Mouse (Mus musculus) central nervous system, embryonic 11.5 days (tissue): ENCODE measurements around the gene Prss57. TPM values are rescaled to one million over a fixed set of nuclear protein-coding genes. Genes with fewer than 3 reads are reported as not detected.

Experiments used
- polyA plus RNA-seq: library from polyadenylated mRNA; depleted of rRNA; stranded (reverse); fragments of >200 nt; gene quantifications from 2 replicates; pipeline ENCODE4 v1.2.3, GENCODE M21; 2012; rRNA removed

The Prss57 gene
- polyA plus RNA-seq = 0.08 and 0.16 TPM in 2 replicates

DNA sequence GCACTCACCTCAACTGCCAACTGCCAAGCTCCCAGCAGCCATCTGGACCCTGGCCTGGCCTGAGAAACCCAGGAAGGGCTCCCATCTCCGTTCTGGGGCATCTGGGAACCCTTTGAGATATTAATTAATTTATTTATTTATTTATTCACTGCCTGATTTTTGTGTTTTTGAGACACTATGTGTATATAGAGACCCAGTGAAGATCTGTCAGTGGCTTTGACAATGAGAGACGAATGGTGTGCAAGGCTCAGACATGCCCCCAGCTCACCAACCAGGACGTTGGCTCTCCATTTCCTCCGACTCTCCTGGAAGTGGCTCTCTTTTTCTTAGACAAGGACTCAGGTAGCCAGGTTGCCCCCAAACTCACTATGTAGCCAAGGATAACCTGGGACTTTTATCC is at the start of gene Prss57:
Gene Prss57 (minus strand): TSS at position 101 of the 400 bp plus-strand sequence.

DNA sequence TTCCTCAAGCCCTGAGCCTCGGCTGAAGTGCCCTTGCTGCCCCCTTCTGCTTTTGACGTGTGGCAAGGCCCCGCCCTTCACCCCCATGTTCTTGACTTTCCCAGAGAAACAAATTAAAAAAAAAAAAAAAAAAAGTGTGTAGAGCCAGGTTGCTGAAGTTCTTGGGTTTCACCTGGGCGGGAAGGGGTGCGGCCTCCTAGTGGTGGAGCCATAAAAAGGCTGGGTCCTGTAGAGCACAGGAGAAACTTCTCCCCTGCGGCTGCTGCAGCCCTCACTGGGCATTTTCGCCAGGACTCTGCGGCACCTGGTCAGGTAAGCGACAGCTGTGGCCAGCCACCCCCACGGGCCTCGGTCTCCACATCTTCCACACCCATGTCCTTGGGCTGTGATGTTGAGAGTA is 30.0 kb upstream of the Prss57 start, which contains the start of gene Misp:
Gene Misp (plus strand): TSS at position 208 of the 400 bp plus-strand sequence.

DNA sequence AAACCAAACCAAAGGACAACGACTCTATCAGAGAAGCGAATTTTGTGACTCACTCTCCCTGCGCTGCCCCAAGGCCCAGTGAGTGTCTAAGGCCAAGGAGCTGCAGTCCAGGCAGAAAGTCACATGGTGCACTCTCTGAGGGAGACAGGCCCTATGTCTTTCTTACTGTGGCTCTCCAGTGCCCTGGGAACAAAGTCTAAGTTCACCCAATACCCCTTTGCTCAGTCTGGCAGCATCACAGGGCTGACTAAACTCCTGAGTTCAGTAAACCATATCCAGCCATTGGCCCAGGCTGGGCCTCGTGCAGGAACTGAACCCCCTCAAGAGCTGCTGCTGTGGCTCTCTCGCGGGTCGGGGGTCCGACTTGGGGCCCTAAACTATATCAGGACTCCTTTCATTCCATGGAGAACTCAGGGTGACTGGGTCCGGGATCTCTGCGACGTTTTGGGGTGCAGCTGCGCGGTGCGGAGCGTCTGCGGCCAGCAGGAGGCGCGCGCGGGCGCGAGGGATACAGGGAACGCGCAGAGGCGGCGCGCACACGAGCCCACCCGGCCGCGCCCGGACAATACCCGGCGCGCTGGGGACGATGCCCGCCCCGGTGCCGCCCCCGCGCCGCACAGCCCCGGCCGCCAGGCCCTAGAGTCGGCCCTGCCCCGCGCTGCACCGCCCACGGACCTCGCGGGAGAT is 2.4 kb upstream of the Prss57 start, which contains the start of gene Palm:
Gene Palm (plus strand): TSS at position 522 of the 687 bp plus-strand sequence.

DNA sequence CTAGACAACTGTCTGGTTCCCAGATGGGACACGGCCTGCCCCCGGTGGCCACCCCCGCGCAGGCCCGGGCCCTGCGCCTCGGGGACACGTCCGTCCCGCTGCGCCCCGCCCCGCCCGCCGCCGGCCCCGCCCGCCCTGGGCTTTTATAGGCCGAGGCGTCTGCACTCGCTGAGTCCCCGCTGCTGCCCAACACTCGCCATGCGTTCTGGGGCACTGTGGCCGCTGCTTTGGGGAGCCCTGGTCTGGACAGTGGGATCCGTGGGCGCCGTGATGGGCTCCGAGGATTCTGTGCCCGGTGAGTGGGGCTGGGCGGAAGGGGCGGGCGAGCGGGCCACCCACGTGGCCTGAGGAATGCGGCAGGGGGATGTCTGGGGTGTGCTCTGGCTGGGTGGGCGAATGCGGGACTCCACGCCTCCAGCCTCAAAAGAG is 13.6 kb downstream of the Prss57 start, which contains the start of gene Fstl3:
Gene Fstl3 (plus strand): TSS at position 170 of the 429 bp plus-strand sequence.

DNA sequence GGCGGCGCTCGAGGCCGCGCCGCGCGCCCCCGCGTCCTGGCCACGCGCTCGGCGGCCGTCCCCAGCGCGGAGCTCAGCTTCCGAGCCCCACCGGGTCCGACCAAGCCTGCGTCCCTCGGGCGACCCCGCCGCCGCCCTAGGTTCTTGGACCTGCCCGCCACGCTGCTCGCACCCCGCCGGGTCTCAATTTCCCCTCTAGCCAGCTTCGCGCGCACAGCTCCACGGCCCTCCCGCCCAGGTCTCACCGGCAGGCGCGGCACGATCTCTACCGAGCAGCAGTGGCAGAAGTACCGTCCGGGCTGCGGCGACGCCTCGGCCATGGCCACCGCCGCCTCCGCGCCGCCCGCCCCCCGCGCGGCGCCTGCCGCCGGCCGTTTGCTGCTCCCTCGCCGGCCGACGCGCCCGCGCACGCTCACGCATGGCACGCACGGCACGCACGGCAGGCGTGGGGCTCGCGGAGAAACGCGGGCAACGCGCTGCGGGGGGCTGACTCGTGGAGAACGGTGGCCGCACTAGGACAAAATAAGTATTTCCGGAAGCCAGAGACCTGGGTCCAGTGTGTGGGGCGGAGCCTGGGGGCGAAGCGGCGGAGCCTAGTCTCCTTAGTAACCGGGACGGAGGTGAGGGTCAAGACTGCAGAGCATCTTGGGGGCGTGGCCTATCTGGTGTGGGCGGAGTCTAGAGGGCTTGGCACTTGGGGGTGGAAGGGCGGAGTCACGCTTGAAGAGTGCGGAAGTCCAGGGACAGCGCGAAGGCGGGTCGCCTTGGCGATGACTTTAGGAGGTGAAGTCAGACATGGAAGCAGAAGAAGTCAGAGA is 24.0 kb downstream of the Prss57 start, which contains the start of gene Rnf126:
Gene Rnf126 (minus strand): TSS at position 445 of the 818 bp plus-strand sequence.

DNA sequence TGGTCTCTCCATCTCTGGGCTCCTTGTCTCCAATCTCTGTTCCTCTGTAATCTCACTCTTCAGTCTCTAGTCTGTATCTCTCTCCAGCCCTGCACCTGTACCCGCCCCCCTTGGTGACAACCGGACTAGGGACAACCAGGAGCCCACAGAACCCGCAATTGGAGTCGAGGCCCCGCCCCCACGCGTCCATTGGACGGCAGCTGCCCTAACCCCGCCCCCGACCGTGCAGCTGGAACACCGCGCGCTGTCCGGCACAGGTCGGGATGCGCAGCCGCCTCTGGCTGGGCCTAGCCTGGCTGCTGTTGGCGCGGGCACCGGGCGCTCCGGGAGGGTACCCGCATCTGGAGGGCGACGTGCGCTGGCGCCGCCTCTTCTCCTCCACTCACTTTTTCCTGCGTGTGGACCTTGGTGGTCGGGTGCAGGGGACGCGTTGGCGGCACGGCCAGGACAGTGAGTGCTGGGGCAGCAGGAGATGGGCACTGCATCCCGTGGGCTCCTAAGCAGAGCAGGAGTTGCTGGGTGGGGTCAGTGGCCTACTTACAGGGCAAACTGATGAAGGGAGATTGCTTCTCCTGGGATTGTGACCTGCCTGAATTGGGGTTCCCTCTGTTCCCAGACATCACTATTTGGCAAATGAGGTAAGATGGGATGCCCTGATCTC is 35.8 kb downstream of the Prss57 start, which contains the start of gene Fgf22:
Gene Fgf22 (plus strand): TSS at position 221 of the 661 bp plus-strand sequence.

DNA sequence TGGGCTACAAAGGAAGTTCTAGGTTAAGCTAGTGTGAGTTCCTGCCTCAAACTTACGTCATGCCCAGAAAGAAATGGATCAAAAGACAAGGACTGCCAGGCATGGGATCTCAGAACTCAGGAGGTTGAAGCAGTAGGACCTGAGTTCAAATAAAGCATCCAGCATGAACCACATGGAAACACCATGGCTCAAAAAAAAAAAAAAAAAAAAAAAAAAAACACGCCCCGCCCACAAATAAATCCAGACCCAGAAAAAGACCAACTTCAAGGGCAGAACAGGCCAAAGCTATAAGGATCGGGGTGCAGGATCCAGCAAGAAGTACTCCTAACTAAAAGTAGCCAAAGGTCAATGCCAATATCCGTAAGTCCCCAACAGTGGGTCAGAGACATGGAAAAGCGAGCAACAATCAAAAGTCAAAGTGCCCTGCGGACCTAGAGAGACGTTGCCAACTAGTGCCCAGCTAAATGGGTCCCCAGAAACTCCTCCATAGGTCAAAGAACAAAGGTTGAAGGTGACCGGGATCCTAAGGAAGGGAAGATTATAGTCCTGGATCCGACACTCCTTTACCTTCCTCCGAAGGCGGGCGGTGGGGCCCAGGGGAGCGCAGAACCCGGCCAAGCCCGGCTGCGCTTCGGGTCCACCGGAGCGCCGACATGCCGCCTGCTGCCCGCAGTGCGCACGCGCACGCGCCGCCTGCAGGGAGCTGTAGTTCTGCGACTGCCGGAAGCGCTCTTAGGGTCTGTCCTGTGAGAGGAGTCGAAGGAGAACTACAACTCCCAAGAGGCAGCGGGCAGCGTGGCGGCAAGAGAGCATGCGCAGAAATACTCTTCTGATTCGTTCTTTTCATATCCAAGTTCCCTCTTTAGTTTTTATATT is 44.6 kb downstream of the Prss57 start, which contains the start of gene Polrmt:
Gene Polrmt (minus strand): TSS at position 684 of the 876 bp plus-strand sequence.

Other genes starting within 250 kb of the Prss57 start
- 120 and 122 TPM in 2 replicates for gene Mier2, start 235.8 kb downstream of the Prss57 start, polyA plus RNA-seq
- not detected in 2 replicates for gene Theg, start 203.6 kb downstream of the Prss57 start, polyA plus RNA-seq
- 1.3 and 1.4 TPM in 2 replicates for gene C2cd4c, start 176.9 kb downstream of the Prss57 start, polyA plus RNA-seq
- gene Shc2, start 153.0 kb downstream of the Prss57 start, polyA plus RNA-seq = 29.5 and 34.5 TPM in 2 replicates
- not detected in 2 replicates for gene Odf3l2, start 145.2 kb downstream of the Prss57 start, polyA plus RNA-seq
- gene Madcam1, start 126.4 kb downstream of the Prss57 start, polyA plus RNA-seq = 0.50 and 2.5 TPM in 2 replicates
- 47.9 and 61.7 TPM in 2 replicates for gene Tpgs1, start 121.6 kb downstream of the Prss57 start, polyA plus RNA-seq
- 177 and 195 TPM in 2 replicates for gene Cdc34, start 108.8 kb downstream of the Prss57 start, polyA plus RNA-seq
- gene Gzmm, start 101.9 kb downstream of the Prss57 start, polyA plus RNA-seq = 0.81 and 1.5 TPM in 2 replicates
- 332 and 473 TPM in 2 replicates for gene Bsg, start 86.5 kb downstream of the Prss57 start, polyA plus RNA-seq
- 1.0 and 1.2 TPM in 2 replicates for gene Hcn2, start 74.3 kb downstream of the Prss57 start, polyA plus RNA-seq
- gene Polrmt, start 44.4 kb downstream of the Prss57 start, polyA plus RNA-seq = 51.6 and 58.3 TPM in 2 replicates
- gene Fgf22, start 35.9 kb downstream of the Prss57 start, polyA plus RNA-seq = 0.08 and 0.26 TPM in 2 replicates
- 122 and 132 TPM in 2 replicates for gene Rnf126, start 24.0 kb downstream of the Prss57 start, polyA plus RNA-seq
- 1.00 and 2.3 TPM in 2 replicates for gene Fstl3, start 13.7 kb downstream of the Prss57 start, polyA plus RNA-seq
- gene Palm, start 2.6 kb upstream of the Prss57 start, polyA plus RNA-seq = 98.3 and 130 TPM in 2 replicates
- gene Misp, start 30.0 kb upstream of the Prss57 start, polyA plus RNA-seq = 0.64 and 0.96 TPM in 2 replicates
- gene Ptbp1, start 63.5 kb upstream of the Prss57 start, polyA plus RNA-seq = 162 and 407 TPM in 2 replicates
- gene Prtn3, start 83.5 kb upstream of the Prss57 start, polyA plus RNA-seq = 15.3 and 15.8 TPM in 2 replicates
- 256 and 339 TPM in 2 replicates for gene Plppr3, start 83.7 kb upstream of the Prss57 start, polyA plus RNA-seq
- gene Elane, start 95.3 kb upstream of the Prss57 start, polyA plus RNA-seq = 0.43 and 0.54 TPM in 2 replicates
- 0.09 and 0.50 TPM in 2 replicates for gene Cfd, start 99.9 kb upstream of the Prss57 start, polyA plus RNA-seq
- gene Med16, start 118.0 kb upstream of the Prss57 start, polyA plus RNA-seq = 47.8 and 59.6 TPM in 2 replicates
- not detected in 2 replicates for gene Gm26602, start 119.9 kb upstream of the Prss57 start, polyA plus RNA-seq
- 1.2 and 1.3 TPM in 2 replicates for gene Kiss1r, start 126.0 kb upstream of the Prss57 start, polyA plus RNA-seq
- gene R3hdm4, start 130.2 kb upstream of the Prss57 start, polyA plus RNA-seq = 110 and 123 TPM in 2 replicates
- 11.1 and 12.1 TPM in 2 replicates for gene Arid3a, start 136.1 kb upstream of the Prss57 start, polyA plus RNA-seq
- 40.0 and 55.7 TPM in 2 replicates for gene Wdr18, start 169.2 kb upstream of the Prss57 start, polyA plus RNA-seq
- gene Grin3b, start 179.8 kb upstream of the Prss57 start, polyA plus RNA-seq = 0.28 and 0.39 TPM in 2 replicates
- 120 and 158 TPM in 2 replicates for gene Tmem259, start 193.4 kb upstream of the Prss57 start, polyA plus RNA-seq
- gene Cnn2, start 197.6 kb upstream of the Prss57 start, polyA plus RNA-seq = 66.5 and 128 TPM in 2 replicates
- gene Abca7, start 205.5 kb upstream of the Prss57 start, polyA plus RNA-seq = 7.7 and 7.9 TPM in 2 replicates
- gene Arhgap45, start 225.7 kb upstream of the Prss57 start, polyA plus RNA-seq = 12.5 and 14.7 TPM in 2 replicates
- gene Polr2e, start 248.8 kb upstream of the Prss57 start, polyA plus RNA-seq = 194 and 280 TPM in 2 replicates